Mouse (Mus musculus) lung, postnatal 4 days (tissue): ENCODE measurements around the gene Dock4.

Experiments
- DNase-seq, 2 experiments: peaks; one replicate each; pipeline ENCODE4 v3.0.0; 2021

Gene Dock4

DNA sequence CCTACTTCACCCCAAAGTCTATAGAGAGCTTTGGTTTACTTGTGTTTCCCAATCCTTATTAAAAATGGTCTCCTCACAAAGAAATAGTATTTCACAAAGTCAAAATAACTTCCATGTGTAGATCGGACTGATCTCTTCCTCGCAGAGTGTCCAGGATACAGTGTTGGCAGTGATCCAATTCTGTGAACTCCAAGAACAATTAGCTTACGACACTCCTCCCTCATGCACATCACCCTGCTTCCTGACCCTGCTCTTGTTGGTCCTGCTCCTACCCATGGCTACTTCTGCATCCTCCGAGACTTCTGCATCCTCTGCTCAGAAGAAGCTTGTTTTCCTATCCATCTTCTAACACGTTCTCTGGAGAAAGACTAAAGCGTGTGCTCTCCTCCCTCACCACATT, 213.9 kb downstream of the Dock4 start:
- DNase-seq: peak in 1 of 2 experiments; percentile 19

DNA sequence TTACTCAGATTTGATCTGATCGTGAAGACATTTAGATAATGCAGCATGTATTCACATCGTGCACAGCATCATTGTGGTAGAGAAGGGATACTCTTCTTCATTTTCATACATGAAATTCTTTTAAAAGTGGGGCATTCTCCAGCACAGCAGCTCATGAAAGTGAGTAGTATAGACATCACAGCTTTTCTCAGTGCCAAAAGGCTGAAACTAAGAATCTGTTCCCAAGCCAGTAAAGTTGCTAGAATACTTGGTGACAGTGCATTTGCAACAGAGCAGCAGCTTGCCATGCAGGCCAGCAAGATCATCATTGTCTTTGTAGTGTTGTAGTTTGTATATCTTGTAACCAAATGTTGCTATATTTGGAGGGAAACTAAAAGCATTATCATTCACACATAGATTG, 223.7 kb downstream of the Dock4 start:
- no peak for DNase-seq

DNA sequence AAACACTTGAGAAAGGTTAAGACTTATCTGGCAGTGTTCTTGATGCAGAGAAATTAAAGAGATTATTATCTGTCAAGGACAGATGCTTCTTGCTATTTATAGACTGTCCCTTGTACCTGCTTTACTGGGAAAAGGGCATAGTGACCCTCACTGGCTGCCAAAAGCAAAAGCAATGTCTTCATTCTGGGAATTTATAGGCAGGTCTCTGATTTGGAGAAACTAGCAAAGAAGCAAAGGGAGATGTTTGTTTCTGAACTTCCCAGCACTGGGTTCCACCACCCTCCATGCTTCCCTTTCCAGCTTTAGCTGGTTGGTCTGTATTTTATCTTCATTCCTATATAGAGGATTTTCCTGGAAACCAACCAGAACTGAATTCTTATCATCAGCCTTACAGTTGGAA, 225.0 kb downstream of the Dock4 start:
- no peak for DNase-seq

DNA sequence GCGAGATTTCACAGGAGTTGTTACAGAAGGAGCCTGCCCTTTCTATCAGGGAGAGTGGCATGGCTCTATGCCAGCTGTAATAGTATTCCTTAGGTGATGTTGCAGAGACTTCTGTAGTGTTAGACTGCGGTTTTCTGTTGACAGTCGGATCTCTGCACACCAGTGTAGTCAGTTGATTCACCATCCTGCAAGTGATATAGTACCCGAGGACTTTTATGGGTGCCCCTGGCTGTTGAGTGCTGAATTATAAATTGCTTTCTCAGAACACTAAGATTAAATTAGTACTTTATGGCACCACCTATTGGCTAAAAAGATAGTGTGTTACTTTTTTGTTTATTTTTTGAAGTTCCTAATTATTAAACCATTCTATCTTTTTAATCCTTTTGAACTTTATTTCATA, 234.0 kb downstream of the Dock4 start:
- no peak for DNase-seq

DNA sequence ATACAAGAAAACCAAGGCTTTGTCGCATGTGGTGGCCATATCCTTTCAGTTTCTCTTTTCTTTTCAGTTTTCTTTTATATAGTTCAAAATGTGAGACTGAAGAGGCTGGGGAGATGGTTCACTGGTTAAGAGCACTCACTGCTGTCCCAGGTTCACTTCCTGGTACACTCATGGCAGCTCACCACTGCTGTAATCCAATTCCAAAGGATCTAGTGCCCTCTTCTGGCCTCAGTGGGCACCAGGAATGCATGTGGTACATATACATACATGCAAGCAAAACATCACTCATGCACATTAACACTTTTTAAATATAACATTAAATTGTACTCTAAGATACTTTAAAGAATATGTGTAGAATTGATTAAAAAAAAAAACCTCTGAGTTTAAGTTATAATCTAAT, 234.8 kb downstream of the Dock4 start:
- peak; percentile 21 to 49 for DNase-seq

DNA sequence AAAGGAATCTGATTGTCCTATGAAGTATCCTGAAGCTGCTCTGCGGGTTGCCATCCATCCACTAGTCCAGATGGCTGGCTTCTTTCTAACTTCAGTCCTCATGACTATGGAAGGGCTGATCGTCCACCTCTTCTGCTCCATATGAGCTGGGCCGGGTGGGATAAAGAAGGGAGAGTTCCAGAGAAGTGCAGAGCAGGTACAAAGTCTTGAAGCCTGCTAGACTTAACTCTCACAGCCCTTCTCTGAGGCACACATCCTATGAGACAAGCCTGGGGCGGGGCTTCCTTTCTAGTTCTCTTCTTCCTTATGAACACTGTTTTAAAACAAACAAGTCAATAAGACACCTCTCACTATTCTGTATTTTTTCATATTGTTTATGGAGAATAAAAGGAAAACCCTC, 245.7 kb downstream of the Dock4 start:
- DNase-seq: no peak

DNA sequence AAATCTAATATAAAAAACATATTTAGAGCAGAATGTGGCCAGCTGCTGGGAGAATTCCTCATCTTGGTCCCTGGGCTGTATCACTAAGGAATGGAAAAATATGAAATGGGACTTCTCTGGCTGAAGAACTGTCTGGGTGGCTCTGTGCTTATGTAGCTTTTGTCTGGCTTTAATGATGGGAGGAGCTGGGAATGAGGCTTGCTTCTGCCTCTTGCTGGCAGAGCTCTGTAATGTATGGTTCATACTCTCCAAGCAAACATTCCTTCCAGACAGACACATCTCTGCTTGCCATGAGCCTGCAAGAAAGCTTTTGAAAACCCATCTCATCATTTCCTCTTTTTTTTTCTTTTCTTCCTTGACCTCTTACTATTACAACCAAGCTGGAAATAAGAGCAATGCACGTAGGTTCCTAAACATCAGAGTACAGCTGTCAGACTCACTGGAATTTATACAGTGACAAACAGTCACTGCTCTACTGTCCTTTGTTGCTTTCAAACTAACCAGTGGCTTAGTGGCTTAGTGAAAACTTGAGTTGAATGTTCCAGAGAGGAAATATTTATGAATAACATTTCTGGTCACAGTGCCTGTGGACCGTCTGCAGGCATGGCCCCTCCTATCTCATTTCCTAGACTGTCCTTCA, 248.4 kb downstream of the Dock4 start:
- no peak for DNase-seq

DNA sequence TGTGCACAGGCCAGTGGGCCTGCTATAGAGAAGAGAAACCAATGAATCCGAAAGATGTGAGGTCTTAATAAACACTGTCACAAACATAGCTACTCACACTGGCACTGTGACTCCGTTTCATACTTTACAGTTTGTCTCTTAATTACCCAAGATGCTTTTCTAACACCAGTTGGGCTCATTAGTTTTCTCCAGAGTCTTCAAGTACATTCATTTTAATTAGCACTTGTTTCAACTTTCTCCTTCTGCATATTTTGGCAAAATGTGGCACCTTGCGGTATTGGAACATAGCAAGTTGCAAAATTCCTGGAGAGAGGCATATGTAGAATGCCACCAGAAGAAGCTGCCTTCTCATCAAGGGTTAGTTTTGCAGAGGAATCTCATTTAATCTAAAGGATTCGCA, 252.6 kb downstream of the Dock4 start:
- no peak for DNase-seq

DNA sequence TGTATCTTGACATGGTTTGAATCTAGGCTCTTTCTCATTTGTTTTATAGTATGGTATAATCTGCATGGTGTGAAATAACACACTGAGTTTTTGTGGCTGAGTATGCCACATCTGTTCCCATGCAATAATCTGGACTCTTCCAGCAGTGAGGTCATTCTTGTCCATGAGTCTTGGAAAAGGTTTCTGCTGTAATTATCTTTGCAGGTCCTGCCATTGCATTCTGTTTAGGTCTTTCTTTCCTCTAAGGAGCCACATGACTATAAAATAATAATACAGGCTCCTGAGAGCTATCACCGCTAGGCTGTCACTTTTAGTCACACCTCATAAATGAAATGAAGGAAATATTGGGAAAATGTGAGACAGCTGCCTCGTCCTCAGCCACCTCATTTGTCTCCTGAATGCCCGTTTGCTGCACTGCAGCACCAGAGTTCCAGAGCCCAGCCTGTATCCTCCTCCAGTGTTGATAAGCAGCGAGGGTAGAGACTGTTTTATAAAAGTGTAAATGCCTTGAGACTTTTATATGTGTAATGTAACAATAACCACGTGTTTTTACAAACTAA, 256.6 kb downstream of the Dock4 start:
- DNase-seq: peak in 1 of 2 experiments; percentile 60

DNA sequence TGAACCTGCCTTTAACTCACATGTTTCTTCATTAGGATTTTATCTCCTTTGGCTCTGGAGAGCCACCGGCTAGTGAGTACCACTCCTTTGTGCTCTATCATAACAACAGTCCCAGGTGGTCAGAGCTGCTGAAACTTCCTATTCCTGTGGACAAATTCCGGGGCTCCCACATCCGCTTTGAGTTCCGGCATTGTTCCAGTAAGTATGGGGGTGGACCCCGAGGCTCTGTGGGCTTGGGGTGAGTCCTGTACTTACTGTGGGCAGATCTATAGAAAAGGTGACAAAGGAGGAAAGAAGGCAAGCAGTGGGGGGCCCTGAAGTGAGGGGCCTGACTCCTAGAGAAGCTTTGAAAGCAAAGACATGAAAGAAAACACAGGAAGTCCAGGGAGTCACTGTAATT, 258.5 kb downstream of the Dock4 start:
- DNase-seq: no peak

DNA sequence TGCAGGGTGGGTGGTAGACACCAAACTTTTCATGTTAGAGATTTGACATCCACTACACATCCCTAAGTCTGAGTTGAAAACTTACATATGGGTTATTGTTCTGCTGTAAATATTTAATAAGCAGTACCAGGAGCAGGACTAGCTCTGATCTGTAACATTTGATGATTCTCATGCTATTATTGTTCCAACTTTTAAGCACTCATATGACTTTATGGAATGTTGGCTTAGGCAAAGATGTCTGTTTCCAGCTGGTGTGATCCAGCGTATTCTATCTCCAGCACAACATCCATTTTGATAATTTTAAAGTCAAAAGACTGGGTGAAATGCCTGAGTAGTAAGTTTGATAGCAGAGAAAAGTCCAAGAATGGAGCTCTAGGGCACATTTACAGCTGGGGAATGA, 261.4 kb downstream of the Dock4 start:
- no peak for DNase-seq

DNA sequence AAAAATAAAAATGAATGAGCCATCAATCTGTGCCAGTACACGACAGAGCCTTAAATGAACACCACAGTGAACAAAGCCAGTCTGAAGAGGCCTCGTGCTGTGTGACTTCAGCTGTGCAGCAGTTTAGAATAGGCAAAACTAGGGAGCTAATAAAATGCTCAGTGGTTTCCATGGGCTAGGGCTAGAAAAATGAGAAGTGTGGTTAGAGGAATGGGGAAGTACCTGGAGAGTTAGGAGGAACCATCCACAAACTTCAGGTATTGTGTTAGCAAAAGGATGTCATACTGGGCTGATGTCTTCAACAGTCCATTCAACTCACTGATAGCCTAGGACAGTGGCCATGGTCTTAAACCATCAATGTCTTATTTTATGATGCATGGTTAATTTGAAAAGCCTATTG, 263.3 kb downstream of the Dock4 start:
- DNase-seq: no peak

DNA sequence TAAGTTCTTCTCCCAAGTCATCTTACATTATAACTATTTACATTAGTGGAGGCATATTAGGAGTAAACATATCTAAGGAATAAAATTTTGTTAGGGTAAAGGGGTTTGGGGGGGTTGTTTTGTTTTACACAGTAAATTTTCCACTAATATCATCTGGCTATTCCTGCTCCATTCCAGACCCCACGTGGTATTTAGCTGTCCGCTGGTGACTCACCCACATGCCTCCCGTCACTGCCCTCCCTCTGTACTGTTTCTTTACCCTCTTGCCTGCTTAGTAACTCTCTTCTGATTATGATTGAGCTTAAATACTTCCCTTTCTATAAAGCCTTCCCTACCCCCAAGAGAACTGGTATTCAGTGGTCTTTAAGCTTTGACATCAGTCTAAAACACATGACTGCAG, 266.5 kb downstream of the Dock4 start:
- no peak for DNase-seq

DNA sequence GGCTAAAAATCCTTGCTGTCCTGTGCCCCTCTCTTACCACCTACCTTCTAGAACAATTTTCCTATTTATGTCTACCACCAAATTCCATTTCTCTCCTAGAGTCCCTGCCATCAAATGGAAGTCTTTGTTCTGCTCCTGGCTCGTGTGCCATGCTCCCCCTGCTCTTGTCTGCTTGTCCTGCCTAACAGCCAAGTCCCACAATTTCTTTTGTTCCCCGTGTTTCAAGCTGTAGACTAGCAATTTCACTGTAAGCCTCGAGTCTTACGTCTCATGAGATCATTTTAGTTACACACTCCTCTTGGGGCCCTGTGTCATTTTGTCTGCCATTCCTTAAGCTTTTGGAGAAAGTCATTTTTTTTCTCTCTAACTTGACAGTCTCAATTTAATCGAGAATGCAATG, 268.5 kb downstream of the Dock4 start:
- no peak for DNase-seq

DNA sequence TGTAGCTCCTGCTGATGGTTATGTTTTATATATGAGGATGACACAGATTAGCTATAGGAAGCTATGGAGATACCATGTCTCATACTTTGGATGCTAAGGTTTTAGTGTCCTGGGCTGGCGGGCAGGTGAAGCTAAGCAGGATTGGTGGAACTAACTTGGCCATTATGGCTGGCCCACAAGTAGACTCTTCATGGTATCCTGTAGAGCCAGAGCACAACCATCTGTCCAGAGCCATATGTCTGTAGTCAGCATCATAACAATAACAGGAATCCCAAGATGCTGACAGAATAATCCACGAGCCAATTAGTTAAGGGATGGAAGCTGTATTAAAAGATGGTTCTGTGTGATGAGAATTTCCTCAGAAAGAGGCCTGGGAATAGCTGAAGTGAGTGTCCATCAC, 269.4 kb downstream of the Dock4 start:
- DNase-seq: no peak

DNA sequence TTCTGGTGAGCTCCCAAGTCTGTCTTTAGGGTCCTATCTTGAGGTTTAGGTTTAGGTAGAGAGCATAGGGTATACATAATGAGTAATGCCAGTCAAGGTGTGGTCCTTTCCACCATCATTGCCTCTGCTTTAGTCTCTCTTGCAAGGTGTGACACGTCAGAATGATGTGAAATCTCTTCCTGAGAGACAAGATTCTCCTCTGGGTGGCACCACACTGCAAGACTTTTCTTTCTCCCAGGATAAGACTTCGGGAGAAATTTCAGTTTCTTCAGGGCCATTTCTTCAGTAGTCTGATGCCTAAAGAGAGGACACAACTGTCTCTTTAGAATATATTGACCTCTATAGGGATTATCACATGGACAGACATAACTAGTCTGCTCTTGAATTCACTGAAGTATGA, 282.6 kb downstream of the Dock4 start:
- no peak for DNase-seq

DNA sequence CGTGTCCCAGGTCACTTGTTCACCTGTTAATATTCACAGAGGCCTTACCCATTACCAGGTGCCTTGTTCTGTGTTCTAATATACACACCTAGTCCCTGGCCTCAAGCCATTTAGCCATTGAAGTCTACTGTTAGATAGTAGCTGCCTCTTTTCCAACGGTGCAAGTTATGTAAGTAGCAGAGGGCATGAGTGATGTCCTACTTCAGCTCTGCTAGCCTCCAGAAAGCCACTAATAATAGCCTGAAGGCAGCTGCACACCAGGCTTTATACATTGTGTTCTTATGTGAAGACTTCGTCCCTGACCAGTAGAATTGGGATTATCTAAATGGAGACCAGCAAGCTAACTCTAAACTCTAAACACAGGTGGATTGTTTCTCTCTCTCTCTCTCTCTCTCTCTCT, 285.0 kb downstream of the Dock4 start:
- no peak for DNase-seq

DNA sequence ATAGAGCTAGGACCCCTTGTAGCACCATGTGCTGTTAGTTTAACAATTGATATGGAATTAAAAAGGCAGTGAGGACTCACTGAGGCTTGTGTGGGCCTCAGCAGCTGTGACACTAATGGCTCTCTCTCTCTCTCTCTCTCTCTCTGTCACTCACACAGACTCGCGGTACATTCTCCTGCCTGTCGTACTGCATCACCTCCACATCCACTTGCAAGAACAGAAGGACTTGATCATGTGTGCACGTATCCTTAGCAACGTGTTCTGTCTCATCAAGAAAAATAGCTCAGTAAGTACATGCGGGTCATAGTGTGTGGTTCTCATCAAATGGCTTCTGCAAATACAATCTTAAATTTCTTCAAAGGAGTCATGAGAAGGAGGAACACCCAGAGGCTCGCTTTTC, 299.7 kb downstream of the Dock4 start:
- DNase-seq: no peak

DNA sequence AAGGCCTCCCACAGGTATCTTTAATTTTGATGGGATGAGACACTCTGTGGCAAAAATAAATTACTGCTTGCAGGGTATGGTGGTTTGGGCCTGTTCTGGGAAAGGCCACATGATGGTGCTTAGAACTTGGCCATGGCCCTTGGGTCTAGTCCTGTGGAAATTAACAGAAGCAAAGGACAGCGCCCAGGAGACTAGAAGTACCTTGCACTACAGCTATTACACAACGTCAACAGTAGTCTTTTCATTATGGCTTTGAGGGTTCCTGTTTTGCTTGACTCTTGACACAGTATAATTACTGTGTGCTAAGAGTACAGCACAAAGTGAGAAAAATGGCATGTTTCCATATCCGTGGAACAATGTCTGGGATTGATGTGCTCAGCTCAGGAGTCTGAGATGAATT, 300.3 kb downstream of the Dock4 start:
- DNase-seq: peak; percentile 14 to 30

DNA sequence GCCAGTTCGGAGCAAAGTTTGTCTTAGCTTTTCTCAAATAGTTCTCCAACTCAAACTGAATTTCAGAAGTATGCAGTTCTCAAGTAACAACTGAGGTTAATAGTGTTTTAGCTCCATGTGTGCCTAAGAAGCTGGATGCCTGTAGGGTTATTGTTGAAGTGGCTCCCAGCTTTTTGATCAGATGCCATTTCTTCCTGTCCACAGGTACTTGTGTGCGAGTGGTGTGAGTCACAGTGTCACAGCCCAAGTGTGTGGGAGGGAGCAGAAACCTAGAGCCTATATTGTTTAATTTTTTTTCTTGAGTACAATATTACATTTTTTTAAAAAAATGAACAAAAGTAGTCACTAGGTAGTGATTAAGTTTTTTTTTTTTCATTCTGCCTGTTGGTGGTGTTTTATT, 313.5 kb downstream of the Dock4 start:
- DNase-seq: peak; percentile 8 to 31

DNA sequence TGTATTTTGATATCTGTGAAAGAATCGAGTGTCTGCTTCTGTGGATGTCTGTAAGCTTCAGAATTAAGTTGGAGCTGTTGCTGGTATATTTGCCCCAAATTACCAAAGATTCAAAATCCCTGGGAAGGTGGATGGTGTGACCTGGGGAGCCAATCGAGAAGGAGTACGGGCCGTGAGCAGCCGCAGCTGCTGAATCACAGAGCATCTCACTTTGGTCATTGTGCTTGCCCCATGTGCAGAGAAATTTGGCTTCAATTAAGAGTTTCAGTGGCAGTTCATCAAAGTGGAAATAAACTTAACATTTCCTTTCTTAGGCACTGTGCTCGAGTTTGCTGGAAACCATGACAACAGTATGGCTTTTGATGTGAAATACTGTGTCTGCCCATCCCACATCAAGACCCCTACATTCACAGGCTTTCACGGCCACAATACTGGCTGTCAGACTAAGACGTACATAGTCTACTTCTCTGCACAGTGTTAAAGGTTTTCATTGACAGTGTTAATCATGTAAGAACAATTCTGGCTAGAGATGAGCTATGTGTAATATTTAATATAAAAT, 321.6 kb downstream of the Dock4 start:
- DNase-seq: no peak

DNA sequence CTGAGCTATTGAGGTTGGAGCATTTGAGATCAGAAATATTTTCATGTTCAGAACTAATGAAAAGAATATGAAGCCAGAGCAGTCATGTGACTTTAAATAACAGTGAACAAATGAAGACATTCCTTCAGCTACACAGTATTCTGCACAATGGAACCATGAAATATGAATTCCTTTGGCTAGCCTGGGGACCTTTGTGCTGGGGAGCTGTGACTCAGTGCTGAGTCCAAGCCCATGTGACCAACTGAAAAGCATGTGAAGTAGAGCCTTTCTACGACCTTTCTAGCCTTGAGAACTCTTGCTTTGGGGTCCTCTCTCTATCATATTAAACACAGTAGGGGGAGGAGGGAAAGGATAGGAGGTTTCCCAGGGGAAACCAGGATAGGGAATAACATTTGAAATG, 327.3 kb downstream of the Dock4 start:
- no peak for DNase-seq

DNA sequence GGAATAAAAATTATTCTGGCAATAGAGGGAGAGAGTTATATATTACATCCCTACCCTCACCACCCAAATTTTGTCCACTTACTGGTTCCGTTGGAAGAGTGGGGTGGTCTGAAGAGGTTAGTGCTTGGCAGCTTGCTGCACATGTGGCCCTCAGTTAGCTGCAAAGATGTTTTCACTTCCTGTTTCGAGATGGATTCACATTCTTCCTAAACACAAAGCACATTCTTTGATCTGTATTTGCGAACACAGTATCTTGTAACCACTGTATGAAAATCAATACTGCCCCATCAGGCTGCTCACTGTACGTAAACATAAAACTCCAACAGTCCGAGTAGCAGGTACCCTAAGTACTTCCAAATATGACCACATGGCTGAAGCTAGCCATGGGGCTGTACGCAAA, 335.8 kb downstream of the Dock4 start:
- DNase-seq: no peak

DNA sequence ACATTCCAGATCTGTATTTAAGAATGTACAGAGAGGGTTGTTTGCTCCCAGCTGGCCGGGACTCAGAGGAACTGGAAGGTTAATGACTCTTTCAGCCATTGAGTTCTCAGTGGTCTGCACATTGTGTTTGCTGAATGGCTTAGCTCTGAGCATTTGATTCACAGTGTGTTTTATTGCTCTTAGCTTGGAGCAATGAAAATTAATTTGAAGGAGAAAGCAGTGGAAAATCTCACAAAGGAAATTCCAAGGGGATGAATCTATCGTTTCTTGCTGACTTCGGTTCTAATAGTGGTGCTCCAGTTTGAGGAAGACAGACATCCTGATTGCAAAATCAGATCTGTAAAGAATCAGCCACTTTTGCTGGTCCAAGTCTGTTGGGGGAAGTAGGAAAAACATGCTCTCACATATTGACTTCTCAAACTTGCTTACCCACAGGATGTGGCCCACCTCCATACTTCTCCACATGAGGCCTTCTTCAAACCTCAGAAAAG, 342.9 kb downstream of the Dock4 start:
- DNase-seq: no peak
